Mouse (Mus musculus): ENCODE data around the gene Mblac1. TPM values are rescaled to one million over a fixed set of nuclear protein-coding genes. Genes with fewer than 3 reads are reported as not detected.
"Not testable (repeated sequence)": the region's sequence is repeated elsewhere in the genome, so short reads cannot be mapped to it uniquely, and the experiment has no call there.

Gene Mblac1
- polyA plus RNA-seq, 1 experiment from 2014 or later = 7.0 TPM

GRCm38 (mm10) chr5:138202086-138202485, 8.0 kb downstream of the Mblac1 start:
- Histone ChIP-seq H3K36me3 (ENCODE audit: control insufficient read depth, insufficient read depth, low read length) (no peaks in the 10 kb centered on the region), H3K9me3 (ENCODE audit: control insufficient read depth, low read length) (no peaks in the 10 kb centered on the region), H3K4me1 (ENCODE audit: control insufficient read depth, insufficient read depth, low read length) (no peaks in the 10 kb centered on the region), H3K4me2 (ENCODE audit: low read depth, low read length) (no peak overlapping the region), H3K27ac (ENCODE audit: low read length) (no peak overlapping the region), H3K4me3 (ENCODE audit: low read length) (no peak overlapping the region), H3K9ac (ENCODE audit: low read depth, low read length) (no peak overlapping the region), H3K27me3 (replicated peaks; ENCODE audit: control insufficient read depth, insufficient read depth, low read length) (no peaks in the 10 kb centered on the region)
- ATAC-seq = no peak
- WGBS = 91% methylated on average over 3 of the region's 3 CpGs

- no peak for ATAC-seq
- Histone ChIP-seq H3K27ac (ENCODE audit: low read length) (no peak overlapping the region), H3K4me3 (ENCODE audit: low read length) (no peak overlapping the region), H3K4me2 (ENCODE audit: low read depth, low read length) (no peak overlapping the region), H3K36me3 (ENCODE audit: control insufficient read depth, insufficient read depth, low read length) (no peaks in the 10 kb centered on the region), H3K9me3 (ENCODE audit: control insufficient read depth, low read length) (no peaks in the 10 kb centered on the region), H3K9ac (ENCODE audit: low read depth, low read length) (no peak overlapping the region), H3K27me3 (replicated peaks; ENCODE audit: control insufficient read depth, insufficient read depth, low read length) (no peaks in the 10 kb centered on the region), H3K4me1 (ENCODE audit: control insufficient read depth, insufficient read depth, low read length) (no peaks in the 10 kb centered on the region)
- WGBS = 58% methylated on average over 1 of the region's 1 CpGs
Measured at GRCm38 (mm10) chr5:138207253-138207652, 13.1 kb downstream of the Mblac1 start.

GRCm38 (mm10) chr5:138207873-138208272, 13.8 kb downstream of the Mblac1 start:
- no peak for ATAC-seq
- WGBS = 79% methylated on average over 4 of the region's 4 CpGs
- Histone ChIP-seq H3K4me3 (ENCODE audit: low read length) (no peak overlapping the region), H3K9me3 (ENCODE audit: control insufficient read depth, low read length) (no peaks in the 10 kb centered on the region), H3K4me1 (ENCODE audit: control insufficient read depth, insufficient read depth, low read length) (no peaks in the 10 kb centered on the region), H3K9ac (ENCODE audit: low read depth, low read length) (no peak overlapping the region), H3K27ac (ENCODE audit: low read length) (no peak overlapping the region), H3K27me3 (replicated peaks; ENCODE audit: control insufficient read depth, insufficient read depth, low read length) (no peaks in the 10 kb centered on the region), H3K4me2 (ENCODE audit: low read depth, low read length) (no peak overlapping the region), H3K36me3 (ENCODE audit: control insufficient read depth, insufficient read depth, low read length) (no peaks in the 10 kb centered on the region)

- not testable (repeated sequence) for ATAC-seq; H3K27me3 ChIP-seq (replicated peaks; ENCODE audit: control insufficient read depth, insufficient read depth, low read length); H3K4me2 ChIP-seq (ENCODE audit: low read depth, low read length); H3K9ac ChIP-seq (ENCODE audit: low read depth, low read length); H3K27ac ChIP-seq (ENCODE audit: low read length); H3K4me1 ChIP-seq (ENCODE audit: control insufficient read depth, insufficient read depth, low read length); H3K9me3 ChIP-seq (ENCODE audit: control insufficient read depth, low read length); H3K36me3 ChIP-seq (ENCODE audit: control insufficient read depth, insufficient read depth, low read length); H3K4me3 ChIP-seq (ENCODE audit: low read length)
- 94% methylated on average over 13 of the region's 13 CpGs for WGBS
Measured at GRCm38 (mm10) chr5:138216632-138217031, 22.5 kb downstream of the Mblac1 start.

- H3K27me3 ChIP-seq (replicated peaks; ENCODE audit: control insufficient read depth, insufficient read depth, low read length) = no peaks in the 10 kb centered on the region
- no peaks in the 10 kb centered on the region for H3K36me3 ChIP-seq (ENCODE audit: control insufficient read depth, insufficient read depth, low read length)
- peaks cover 6% of the 10 kb centered on the region for H3K9me3 ChIP-seq (ENCODE audit: control insufficient read depth, low read length)
- H3K27ac ChIP-seq (ENCODE audit: low read length) = no peak overlapping the region
- WGBS = 46% methylated on average over 2 of the region's 2 CpGs
- H3K9ac ChIP-seq (ENCODE audit: low read depth, low read length) = no peak overlapping the region
- no peaks in the 10 kb centered on the region for H3K4me1 ChIP-seq (ENCODE audit: control insufficient read depth, insufficient read depth, low read length)
- H3K4me2 ChIP-seq (ENCODE audit: low read depth, low read length) = no peak overlapping the region
- H3K4me3 ChIP-seq (ENCODE audit: low read length) = no peak overlapping the region
- no peak for ATAC-seq
Measured at GRCm38 (mm10) chr5:138219864-138220263, 25.8 kb downstream of the Mblac1 start.

GRCm38 (mm10) chr5:138222111-138222510, 28.0 kb downstream of the Mblac1 start:
- no peaks in the 10 kb centered on the region for H3K9me3 ChIP-seq (ENCODE audit: control insufficient read depth, low read length)
- no peaks in the 10 kb centered on the region for H3K27me3 ChIP-seq (replicated peaks; ENCODE audit: control insufficient read depth, insufficient read depth, low read length)
- no peak overlapping the region for H3K4me3 ChIP-seq (ENCODE audit: low read length)
- no peaks in the 10 kb centered on the region for H3K4me1 ChIP-seq (ENCODE audit: control insufficient read depth, insufficient read depth, low read length)
- no peak overlapping the region for H3K9ac ChIP-seq (ENCODE audit: low read depth, low read length)
- H3K4me2 ChIP-seq (ENCODE audit: low read depth, low read length) = no peak overlapping the region
- WGBS = 23% methylated on average over 4 of the region's 4 CpGs
- H3K27ac ChIP-seq (ENCODE audit: low read length) = no peak overlapping the region
- H3K36me3 ChIP-seq (ENCODE audit: control insufficient read depth, insufficient read depth, low read length) = no peaks in the 10 kb centered on the region
- peak; percentile 58; the same call in 1 of the 2 replicates for ATAC-seq

GRCm38 (mm10) chr5:138223287-138223686, 29.2 kb downstream of the Mblac1 start:
- 63% methylated on average over 3 of the region's 3 CpGs for WGBS

GRCm38 (mm10) chr5:138225700-138226099, 31.6 kb downstream of the Mblac1 start, which contains the start of gene Nxpe5:
Gene Nxpe5 (plus strand): TSS chr5:138225898.
- no peak within 1 kb of the TSS for H3K4me2 ChIP-seq (ENCODE audit: low read depth, low read length)
- no peaks in the 10 kb centered on the region for H3K4me1 ChIP-seq (ENCODE audit: control insufficient read depth, insufficient read depth, low read length)
- H3K36me3 ChIP-seq (ENCODE audit: control insufficient read depth, insufficient read depth, low read length) = no peaks in the 10 kb centered on the region
- H3K27me3 ChIP-seq (replicated peaks; ENCODE audit: control insufficient read depth, insufficient read depth, low read length) = no peaks in the 10 kb centered on the region
- H3K9me3 ChIP-seq (ENCODE audit: control insufficient read depth, low read length) = no peaks in the 10 kb centered on the region
- H3K27ac ChIP-seq (ENCODE audit: low read length) = no peak within 1 kb of the TSS
- no peak for ATAC-seq
- H3K9ac ChIP-seq (ENCODE audit: low read depth, low read length) = no peak within 1 kb of the TSS
- 51% methylated on average over 2 of the region's 2 CpGs for WGBS
- no peak within 1 kb of the TSS for H3K4me3 ChIP-seq (ENCODE audit: low read length)

More at GRCm38 (mm10) chr5:138223287-138223686, 29.2 kb downstream of the Mblac1 start:
- no peaks in the 10 kb centered on the region for H3K36me3 ChIP-seq (ENCODE audit: control insufficient read depth, insufficient read depth, low read length)
- no peak overlapping the region for H3K4me3 ChIP-seq (ENCODE audit: low read length)
- ATAC-seq = no peak
- H3K27ac ChIP-seq (ENCODE audit: low read length) = no peak overlapping the region
- no peaks in the 10 kb centered on the region for H3K4me1 ChIP-seq (ENCODE audit: control insufficient read depth, insufficient read depth, low read length)
- H3K9ac ChIP-seq (ENCODE audit: low read depth, low read length) = no peak overlapping the region
- no peaks in the 10 kb centered on the region for H3K9me3 ChIP-seq (ENCODE audit: control insufficient read depth, low read length)
- no peak overlapping the region for H3K4me2 ChIP-seq (ENCODE audit: low read depth, low read length)
- H3K27me3 ChIP-seq (replicated peaks; ENCODE audit: control insufficient read depth, insufficient read depth, low read length) = no peaks in the 10 kb centered on the region

GRCm38 (mm10) chr5:138226491-138226890, 32.4 kb downstream of the Mblac1 start:
- Histone ChIP-seq H3K27me3 (replicated peaks; ENCODE audit: control insufficient read depth, insufficient read depth, low read length) (no peaks in the 10 kb centered on the region), H3K9me3 (ENCODE audit: control insufficient read depth, low read length) (no peaks in the 10 kb centered on the region), H3K4me3 (ENCODE audit: low read length) (no peak overlapping the region), H3K9ac (ENCODE audit: low read depth, low read length) (no peak overlapping the region), H3K4me2 (ENCODE audit: low read depth, low read length) (no peak overlapping the region), H3K4me1 (ENCODE audit: control insufficient read depth, insufficient read depth, low read length) (no peaks in the 10 kb centered on the region), H3K27ac (ENCODE audit: low read length) (no peak overlapping the region), H3K36me3 (ENCODE audit: control insufficient read depth, insufficient read depth, low read length) (no peaks in the 10 kb centered on the region)
- WGBS = 78% methylated on average over 4 of the region's 4 CpGs
- no peak for ATAC-seq

GRCm38 (mm10) chr5:138227367-138227766, 33.3 kb downstream of the Mblac1 start:
- no peak for ATAC-seq
- H3K27me3 ChIP-seq (replicated peaks; ENCODE audit: control insufficient read depth, insufficient read depth, low read length) = no peaks in the 10 kb centered on the region
- WGBS = 62% methylated on average over 2 of the region's 2 CpGs

More at GRCm38 (mm10) chr5:138227367-138227766, 33.3 kb downstream of the Mblac1 start:
- no peaks in the 10 kb centered on the region for H3K36me3 ChIP-seq (ENCODE audit: control insufficient read depth, insufficient read depth, low read length)
- no peak overlapping the region for H3K4me2 ChIP-seq (ENCODE audit: low read depth, low read length)
- no peak overlapping the region for H3K4me3 ChIP-seq (ENCODE audit: low read length)
- H3K4me1 ChIP-seq (ENCODE audit: control insufficient read depth, insufficient read depth, low read length) = no peaks in the 10 kb centered on the region
- H3K9ac ChIP-seq (ENCODE audit: low read depth, low read length) = no peak overlapping the region
- H3K9me3 ChIP-seq (ENCODE audit: control insufficient read depth, low read length) = no peaks in the 10 kb centered on the region
- H3K27ac ChIP-seq (ENCODE audit: low read length) = no peak overlapping the region
